9 mouse cellular contexts compared by ENCODE assay signal in genomic region chr4:95278714-95279095, GRCm38 (mm10).
A peak's percentile ranks its signal among the peaks of the same experiment; 100 is the strongest.
DNase-seq lines count a peak whose midpoint lies in the region; ATAC-seq and TF ChIP-seq lines count a peak whose summit lies in the region.
"Had no signal": no experiment of that assay in that cellular context is flagged by ENCODE, and none has a peak within 500 bp of the region (broad histone marks: within the 10 kb centered on the region; RNA-seq: fewer than 3 reads in every experiment).

No protein-coding gene starts in this region.

- TF ChIP-seq POLR2A in small intestine, adult 2 months (IDR thresholded peaks at IDR 0.05; ENCODE audit: low read depth, low read length): no peak

- no peak for DNase-seq in forebrain, embryonic 10.5 days (ENCODE audit: extremely low spot score, low spot score)
- DNase-seq in forebrain, embryonic 14.5 days (ENCODE audit: low spot score): no peak
- DNase-seq in gastrocnemius, postnatal 10 days: peak; percentile 20
- DNase-seq in limb, embryonic 10.5 days (ENCODE audit: low spot score): peak; percentile 65
- DNase-seq in thymus, postnatal 14 days: no peak
- no peak for DNase-seq in c-Kit-positive CD71-positive TER-119-positive erythroid progenitor cells, embryonic 14.5 days (ENCODE audit: low spot score)

- H3K9me3 ChIP-seq in forebrain, embryonic 10.5 days: no peaks in the 10 kb centered on the region
- H3K9me3 ChIP-seq in forebrain, embryonic 14.5 days (replicated peaks; ENCODE audit: control insufficient read depth, low read length): no peaks in the 10 kb centered on the region
- H3K9me3 ChIP-seq in limb, embryonic 10.5 days (replicated peaks): no peaks in the 10 kb centered on the region
- no peaks in the 10 kb centered on the region for H3K9me3 ChIP-seq in midbrain, embryonic 13.5 days
- H3K9me3 ChIP-seq: megakaryocyte, embryonic 14.5 days had no signal

- H3K4me3 ChIP-seq in forebrain, embryonic 10.5 days: no peak overlapping the region
- no peak overlapping the region for H3K4me3 ChIP-seq in forebrain, embryonic 14.5 days (ENCODE audit: low read depth, low read length)
- peak overlapping the region; percentile 27 for H3K4me3 ChIP-seq in limb, embryonic 10.5 days
- no peak overlapping the region for H3K4me3 ChIP-seq in small intestine, adult 2 months (ENCODE audit: low read depth, low read length)
- H3K4me3 ChIP-seq in midbrain, embryonic 13.5 days (replicated peaks): no peak overlapping the region
- H3K4me3 ChIP-seq: megakaryocyte, embryonic 14.5 days had no signal

- H3K9ac ChIP-seq in forebrain, embryonic 14.5 days (ENCODE audit: low read length): no peak overlapping the region
- H3K9ac ChIP-seq in midbrain, embryonic 13.5 days (replicated peaks): no peak overlapping the region

- TF ChIP-seq CTCF in small intestine, adult 2 months (IDR thresholded peaks at IDR 0.05; ENCODE audit: extremely low read depth, insufficient read length, insufficient replicate concordance, low read depth, low read length): no peak

- H3K4me2 ChIP-seq in forebrain, embryonic 14.5 days (ENCODE audit: low read length): no peak overlapping the region
- H3K4me2 ChIP-seq in midbrain, embryonic 13.5 days (replicated peaks): no peak overlapping the region

- no peak for ATAC-seq in forebrain, embryonic 14.5 days
- no peak for ATAC-seq in midbrain, embryonic 13.5 days

- peak overlapping the region; percentile 30; the same call in 1 of the 2 replicates for H3K27ac ChIP-seq in forebrain, embryonic 10.5 days
- no peak overlapping the region for H3K27ac ChIP-seq in forebrain, embryonic 14.5 days (ENCODE audit: low read depth, low read length)
- peak overlapping the region; percentile 89 for H3K27ac ChIP-seq in limb, embryonic 10.5 days
- peak overlapping the region; percentile 5; the same call in 1 of the 2 replicates for H3K27ac ChIP-seq in small intestine, adult 2 months (ENCODE audit: insufficient read depth, low read depth, low read length)
- no peak overlapping the region for H3K27ac ChIP-seq in midbrain, embryonic 13.5 days

- 59% methylated on average over 13 of the region's 13 CpGs for WGBS in forebrain, embryonic 10.5 days
- WGBS in forebrain, embryonic 14.5 days: 57% methylated on average over 13 of the region's 13 CpGs
- WGBS in limb, embryonic 10.5 days: 14% methylated on average over 13 of the region's 13 CpGs
- 18% methylated on average over 13 of the region's 13 CpGs for WGBS in small intestine, adult 2 months
- WGBS in midbrain, embryonic 13.5 days: 51% methylated on average over 13 of the region's 13 CpGs

- H3K27me3 ChIP-seq in forebrain, embryonic 10.5 days (ENCODE audit: poor library complexity, severe bottlenecking): no peaks in the 10 kb centered on the region
- H3K27me3 ChIP-seq in forebrain, embryonic 14.5 days (replicated peaks; ENCODE audit: control insufficient read depth, insufficient read depth, low read length): no peaks in the 10 kb centered on the region
- H3K27me3 ChIP-seq in limb, embryonic 10.5 days (ENCODE audit: low read depth, poor library complexity, severe bottlenecking): no peaks in the 10 kb centered on the region
- no peaks in the 10 kb centered on the region for H3K27me3 ChIP-seq in small intestine, adult 2 months (ENCODE audit: control insufficient read depth, insufficient read depth, low read length)
- no peaks in the 10 kb centered on the region for H3K27me3 ChIP-seq in midbrain, embryonic 13.5 days

- H3K4me1 ChIP-seq in forebrain, embryonic 10.5 days: peaks cover 15% of the 10 kb centered on the region
- H3K4me1 ChIP-seq in forebrain, embryonic 14.5 days (ENCODE audit: control insufficient read depth, insufficient read depth, low read length): no peaks in the 10 kb centered on the region; the same call in 1 of the 2 replicates
- peaks cover 32% of the 10 kb centered on the region for H3K4me1 ChIP-seq in limb, embryonic 10.5 days
- H3K4me1 ChIP-seq in small intestine, adult 2 months (ENCODE audit: control insufficient read depth, insufficient read depth, insufficient read length, low read length): peaks cover 11% of the 10 kb centered on the region
- no peaks in the 10 kb centered on the region; the same call in 1 of the 2 replicates for H3K4me1 ChIP-seq in midbrain, embryonic 13.5 days (replicated peaks)

- no peaks in the 10 kb centered on the region for H3K36me3 ChIP-seq in forebrain, embryonic 10.5 days (replicated peaks)
- no peaks in the 10 kb centered on the region for H3K36me3 ChIP-seq in forebrain, embryonic 14.5 days (ENCODE audit: control insufficient read depth, insufficient read depth, low read length)
- H3K36me3 ChIP-seq in limb, embryonic 10.5 days: no peaks in the 10 kb centered on the region
- H3K36me3 ChIP-seq in small intestine, adult 2 months (ENCODE audit: control insufficient read depth, insufficient read depth, low read length): no peaks in the 10 kb centered on the region
- no peaks in the 10 kb centered on the region for H3K36me3 ChIP-seq in midbrain, embryonic 13.5 days

Comparison
In these comparisons a context has a peak if more than half of its experiments do, and no peak if none do; other contexts are left out.
1. H3K27ac ChIP-seq: peak in forebrain, embryonic 10.5 days (single experiment), limb, embryonic 10.5 days (single experiment) and small intestine, adult 2 months (single experiment); none in forebrain, embryonic 14.5 days (single experiment) and midbrain, embryonic 13.5 days (single experiment).
2. DNase-seq: peak in gastrocnemius, postnatal 10 days (single experiment) and limb, embryonic 10.5 days (single experiment); none in forebrain, embryonic 10.5 days (single experiment), forebrain, embryonic 14.5 days (single experiment), thymus, postnatal 14 days (single experiment) and c-Kit-positive CD71-positive TER-119-positive erythroid progenitor cells, embryonic 14.5 days (single experiment).